Mouse (Mus musculus): ENCODE results near the gene Vgll4. TPM values are rescaled to one million over a fixed set of nuclear protein-coding genes. Genes with fewer than 3 reads are reported as not detected.
A peak's percentile ranks its signal among the peaks of the same experiment; 100 is the strongest.

Gene Vgll4
- 74.3 and 76.4 TPM in 2 replicates for polyA plus RNA-seq (2016; fragmentation: Nextera tagmentation; extraction: Ambion mirVana)

GRCm38 (mm10) chr6:114969213-114970120 is at the start of gene Vgll4:
Vgll4 (minus strand) TSS chr6:114969994.
- WGBS: under 1% methylated on average over 79 of the region's 79 CpGs
- no peaks in the 10 kb centered on the region for H3K36me3 ChIP-seq
- peak; percentile 61 for ATAC-seq (ENCODE audit: insufficient number of reproducible peaks, low FRiP score)
- no peak within 1 kb of the TSS for H3K27ac ChIP-seq (ENCODE audit: poor library complexity, severe bottlenecking)
- no peaks in the 10 kb centered on the region for H3K4me1 ChIP-seq (replicated peaks)
- H3K9me3 ChIP-seq (replicated peaks): peaks cover 4% of the 10 kb centered on the region; the same call in 1 of the 2 replicates
- peak within 1 kb of the TSS; percentile 82 for H3K4me3 ChIP-seq
- H3K9ac ChIP-seq: peak within 1 kb of the TSS; percentile 84
- H3K4me2 ChIP-seq: peak within 1 kb of the TSS; percentile 93
- peaks cover 35% of the 10 kb centered on the region for H3K27me3 ChIP-seq (replicated peaks)

GRCm38 (mm10) chr6:115015461-115015860 is 45.7 kb upstream of the Vgll4 start:
- Histone ChIP-seq H3K9ac (no peak overlapping the region), H3K9me3 (replicated peaks) (no peaks in the 10 kb centered on the region), H3K4me3 (no peak overlapping the region), H3K36me3 (peaks cover 52% of the 10 kb centered on the region), H3K27ac (ENCODE audit: poor library complexity, severe bottlenecking) (no peak overlapping the region), H3K27me3 (replicated peaks) (no peaks in the 10 kb centered on the region), H3K4me1 (replicated peaks) (no peaks in the 10 kb centered on the region), H3K4me2 (no peak overlapping the region)
- ATAC-seq (ENCODE audit: insufficient number of reproducible peaks, low FRiP score): no peak
- WGBS: 81% methylated on average over 13 of the region's 13 CpGs

- Histone ChIP-seq H3K9ac (no peak overlapping the region), H3K4me1 (replicated peaks) (no peaks in the 10 kb centered on the region), H3K27ac (ENCODE audit: poor library complexity, severe bottlenecking) (no peak overlapping the region), H3K4me3 (no peak overlapping the region), H3K36me3 (peaks cover 58% of the 10 kb centered on the region), H3K27me3 (replicated peaks) (no peaks in the 10 kb centered on the region), H3K9me3 (replicated peaks) (no peaks in the 10 kb centered on the region), H3K4me2 (no peak overlapping the region)
- WGBS: 79% methylated on average over 4 of the region's 4 CpGs
- ATAC-seq (ENCODE audit: insufficient number of reproducible peaks, low FRiP score): no peak
These were observed 43.8 kb upstream of the Vgll4 start for GRCm38 (mm10) chr6:115013574-115013973.

GRCm38 (mm10) chr6:115011792-115012191 is 42.0 kb upstream of the Vgll4 start:
- ATAC-seq (ENCODE audit: insufficient number of reproducible peaks, low FRiP score): no peak
- peaks cover 49% of the 10 kb centered on the region for H3K36me3 ChIP-seq
- WGBS: 78% methylated on average over 8 of the region's 8 CpGs

GRCm38 (mm10) chr6:115010815-115011214 is 41.0 kb upstream of the Vgll4 start:
- Histone ChIP-seq H3K27me3 (replicated peaks) (no peaks in the 10 kb centered on the region), H3K9me3 (replicated peaks) (no peaks in the 10 kb centered on the region), H3K4me2 (no peak overlapping the region), H3K27ac (ENCODE audit: poor library complexity, severe bottlenecking) (no peak overlapping the region), H3K4me1 (replicated peaks) (peaks cover 11% of the 10 kb centered on the region), H3K36me3 (peaks cover 40% of the 10 kb centered on the region), H3K4me3 (no peak overlapping the region), H3K9ac (no peak overlapping the region)
- ATAC-seq (ENCODE audit: insufficient number of reproducible peaks, low FRiP score): no peak
- 82% methylated on average over 9 of the region's 9 CpGs for WGBS

More at GRCm38 (mm10) chr6:115011792-115012191, 42.0 kb upstream of the Vgll4 start:
- Histone ChIP-seq H3K4me2 (no peak overlapping the region), H3K9me3 (replicated peaks) (no peaks in the 10 kb centered on the region), H3K27me3 (replicated peaks) (no peaks in the 10 kb centered on the region), H3K27ac (ENCODE audit: poor library complexity, severe bottlenecking) (no peak overlapping the region), H3K9ac (no peak overlapping the region), H3K4me3 (no peak overlapping the region), H3K4me1 (replicated peaks) (peaks cover 9% of the 10 kb centered on the region)

- Histone ChIP-seq H3K4me2 (no peak overlapping the region), H3K27me3 (replicated peaks) (no peaks in the 10 kb centered on the region), H3K9ac (no peak overlapping the region), H3K4me1 (replicated peaks) (peaks cover 11% of the 10 kb centered on the region), H3K36me3 (peaks cover 38% of the 10 kb centered on the region), H3K9me3 (replicated peaks) (no peaks in the 10 kb centered on the region), H3K27ac (ENCODE audit: poor library complexity, severe bottlenecking) (no peak overlapping the region), H3K4me3 (no peak overlapping the region)
- 82% methylated on average over 9 of the region's 9 CpGs for WGBS
- ATAC-seq (ENCODE audit: insufficient number of reproducible peaks, low FRiP score): no peak
These were observed 40.5 kb upstream of the Vgll4 start for GRCm38 (mm10) chr6:115010304-115010703.

GRCm38 (mm10) chr6:115007728-115008127 is 37.9 kb upstream of the Vgll4 start:
- WGBS: 30% methylated on average over 5 of the region's 5 CpGs
- peaks cover 42% of the 10 kb centered on the region for H3K36me3 ChIP-seq
- no peak overlapping the region for H3K4me2 ChIP-seq
- no peaks in the 10 kb centered on the region for H3K9me3 ChIP-seq (replicated peaks)
- H3K4me1 ChIP-seq (replicated peaks): peaks cover 11% of the 10 kb centered on the region
- ATAC-seq (ENCODE audit: insufficient number of reproducible peaks, low FRiP score): peak; percentile 64; the same call in 1 of the 2 replicates
- no peak overlapping the region for H3K9ac ChIP-seq
- H3K4me3 ChIP-seq: no peak overlapping the region
- no peaks in the 10 kb centered on the region for H3K27me3 ChIP-seq (replicated peaks)
- H3K27ac ChIP-seq (ENCODE audit: poor library complexity, severe bottlenecking): peak overlapping the region; percentile 6; the same call in 1 of the 2 replicates

GRCm38 (mm10) chr6:115006948-115007347 is 37.2 kb upstream of the Vgll4 start:
- Histone ChIP-seq H3K27me3 (replicated peaks) (no peaks in the 10 kb centered on the region), H3K4me2 (no peak overlapping the region), H3K4me3 (no peak overlapping the region), H3K36me3 (peaks cover 40% of the 10 kb centered on the region), H3K27ac (ENCODE audit: poor library complexity, severe bottlenecking) (peak overlapping the region; percentile 6; the same call in 1 of the 2 replicates), H3K4me1 (replicated peaks) (peaks cover 11% of the 10 kb centered on the region), H3K9me3 (replicated peaks) (no peaks in the 10 kb centered on the region), H3K9ac (no peak overlapping the region)
- 47% methylated on average over 6 of the region's 6 CpGs for WGBS
- ATAC-seq (ENCODE audit: insufficient number of reproducible peaks, low FRiP score): peak; percentile 82

GRCm38 (mm10) chr6:115006065-115006464 is 36.3 kb upstream of the Vgll4 start:
- no peaks in the 10 kb centered on the region for H3K9me3 ChIP-seq (replicated peaks)
- WGBS: 86% methylated on average over 3 of the region's 3 CpGs
- H3K27ac ChIP-seq (ENCODE audit: poor library complexity, severe bottlenecking): no peak overlapping the region
- H3K4me3 ChIP-seq: no peak overlapping the region
- no peak for ATAC-seq (ENCODE audit: insufficient number of reproducible peaks, low FRiP score)
- no peak overlapping the region for H3K9ac ChIP-seq
- no peak overlapping the region for H3K4me2 ChIP-seq
- H3K4me1 ChIP-seq (replicated peaks): peaks cover 11% of the 10 kb centered on the region
- no peaks in the 10 kb centered on the region for H3K27me3 ChIP-seq (replicated peaks)
- H3K36me3 ChIP-seq: peaks cover 31% of the 10 kb centered on the region

- H3K4me2 ChIP-seq: no peak overlapping the region
- no peak overlapping the region for H3K9ac ChIP-seq
- no peak for ATAC-seq (ENCODE audit: insufficient number of reproducible peaks, low FRiP score)
- H3K36me3 ChIP-seq: peaks cover 28% of the 10 kb centered on the region
- peaks cover 11% of the 10 kb centered on the region for H3K4me1 ChIP-seq (replicated peaks)
- no peak overlapping the region for H3K27ac ChIP-seq (ENCODE audit: poor library complexity, severe bottlenecking)
- H3K27me3 ChIP-seq (replicated peaks): no peaks in the 10 kb centered on the region
- WGBS: 85% methylated on average over 8 of the region's 8 CpGs
- H3K9me3 ChIP-seq (replicated peaks): no peaks in the 10 kb centered on the region
- H3K4me3 ChIP-seq: no peak overlapping the region
These were observed 35.6 kb upstream of the Vgll4 start for GRCm38 (mm10) chr6:115005351-115005890.

GRCm38 (mm10) chr6:115004636-115005035 is 34.8 kb upstream of the Vgll4 start:
- Histone ChIP-seq H3K4me3 (no peak overlapping the region), H3K9me3 (replicated peaks) (no peaks in the 10 kb centered on the region), H3K36me3 (peaks cover 27% of the 10 kb centered on the region), H3K9ac (no peak overlapping the region), H3K27ac (ENCODE audit: poor library complexity, severe bottlenecking) (no peak overlapping the region), H3K4me1 (replicated peaks) (peaks cover 11% of the 10 kb centered on the region), H3K4me2 (no peak overlapping the region), H3K27me3 (replicated peaks) (no peaks in the 10 kb centered on the region)
- no peak for ATAC-seq (ENCODE audit: insufficient number of reproducible peaks, low FRiP score)
- WGBS: 76% methylated on average over 8 of the region's 8 CpGs

Measured in heart, embryonic 12.5 days (tissue).